Mouse (Mus musculus) neural tube, embryonic 13.5 days (tissue): ENCODE data around the gene Gm21788. TPM values are rescaled to one million over a fixed set of nuclear protein-coding genes. Genes with fewer than 3 reads are reported as not detected.
"Not testable (repeated sequence)": the region's sequence is repeated elsewhere in the genome, so short reads cannot be mapped to it uniquely, and the experiment has no call there.

Experiments used
- ATAC-seq: fragments of 200-750 bp; cut with Nextera tagmentation; 2 replicates; pipeline ENCODE4 v1.8.0; 2017; ENCODE audit warnings: low read depth, mild to moderate bottlenecking, moderate TSS enrichment, moderate library complexity
- H3K27ac ChIP-seq: fragments of 300-500 bp; sonication (generic); replicated peaks from 2 replicates; pipeline ENCODE4 v1.5.1; 2015; ENCODE audit warnings: moderate library complexity, mild to moderate bottlenecking, inconsistent platforms
- H3K27me3 ChIP-seq: fragments of 300-500 bp; sonication (generic); 2 replicates; pipeline ENCODE4 v1.6.1; 2015; ENCODE audit warnings: mild to moderate bottlenecking, inconsistent platforms
- H3K36me3 ChIP-seq: fragments of 300-500 bp; sonication (generic); 2 replicates; pipeline ENCODE4 v1.6.1; 2015; ENCODE audit warnings: mild to moderate bottlenecking, inconsistent platforms
- H3K4me1 ChIP-seq: fragments of 300-500 bp; sonication (generic); replicated peaks from 2 replicates; pipeline ENCODE4 v1.6.1; 2015; ENCODE audit warnings: inconsistent platforms
- H3K4me2 ChIP-seq: fragments of 300-500 bp; sonication (generic); 2 replicates; pipeline ENCODE4 v1.6.1; 2015; ENCODE audit warnings: inconsistent platforms, mild to moderate bottlenecking, moderate library complexity
- H3K4me3 ChIP-seq: fragments of 300-500 bp; sonication (generic); 2 replicates; pipeline ENCODE4 v1.5.1; 2015; ENCODE audit warnings: mild to moderate bottlenecking, inconsistent platforms
- H3K9ac ChIP-seq: fragments of 300-500 bp; sonication (generic); 2 replicates; pipeline ENCODE4 v1.6.1; 2015; ENCODE audit warnings: moderate library complexity, mild to moderate bottlenecking, inconsistent platforms
- H3K9me3 ChIP-seq: fragments of 300-500 bp; sonication (generic); 2 replicates; pipeline ENCODE4 v1.6.1; 2016; ENCODE audit warnings: inconsistent platforms
- WGBS: fragments of 180-500 bp; shearing (Covaris S2); methylation state at CpG from one replicate; pipeline ENCODE4 v1.1.7; 2015; 5-methylcytosine and 5-hydroxymethylcytosine counted together
- polyA plus RNA-seq: library from polyadenylated mRNA; unstranded; fragments of >200 nt; fragmentation: Nextera tagmentation; extraction: Ambion mirVana; gene quantifications from 2 replicates; pipeline ENCODE4 v1.2.1, GENCODE M21; 2015

Gene Gm21788
- polyA plus RNA-seq: not detected in 2 replicates

GRCm38 (mm10) chrY:7404710-7405109 is at the start of gene Gm21788:
Gene Gm21788 (plus strand): TSS chrY:7405010.
- not testable (repeated sequence) for H3K27ac ChIP-seq, H3K36me3 ChIP-seq, H3K9me3 ChIP-seq, H3K9ac ChIP-seq, H3K4me2 ChIP-seq, H3K27me3 ChIP-seq, H3K4me1 ChIP-seq, H3K4me3 ChIP-seq, ATAC-seq
- WGBS: no CpG with 5 or more reads among the region's 3 CpGs

Other genes starting within 250 kb of the Gm21788 start
- not detected in 2 replicates for gene Gm21244, start 235.7 kb upstream of the Gm21788 start, polyA plus RNA-seq
- gene Gm28998, start 151.2 kb upstream of the Gm21788 start, polyA plus RNA-seq: not detected in 2 replicates
- not detected in 2 replicates for gene Gm20826, start 233.5 kb downstream of the Gm21788 start, polyA plus RNA-seq